ENCODE assay signal across 8 mouse cellular contexts in the genomic region with DNA sequence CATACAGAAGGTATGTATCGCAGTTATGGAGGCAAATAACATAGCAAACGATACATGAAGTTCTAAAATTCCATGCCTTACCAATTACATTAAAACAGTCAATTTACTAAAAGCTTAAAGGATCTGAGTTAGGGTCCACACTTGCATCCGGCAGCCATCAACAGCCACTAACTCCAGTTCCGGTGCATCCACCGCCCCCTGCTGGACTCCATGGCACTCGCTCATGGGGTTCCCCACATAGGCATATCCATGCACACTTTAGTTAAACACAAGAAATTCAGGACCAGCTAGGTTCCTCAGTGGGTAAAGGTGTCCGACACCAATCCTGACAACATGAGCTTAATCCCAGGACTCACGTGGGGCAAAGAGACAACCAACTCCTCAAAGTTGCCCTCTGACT. TPM values are rescaled to one million over a fixed set of nuclear protein-coding genes. Genes with fewer than 3 reads are reported as not detected.
A peak's percentile ranks its signal among the peaks of the same experiment; 100 is the strongest.
DNase-seq lines count a peak whose midpoint lies in the region; ATAC-seq and TF ChIP-seq lines count a peak whose summit lies in the region.

No protein-coding gene starts in this region.

- CTCF ChIA-PET in Patski (lab: Charles Lee) = interaction anchor here (0.6 to 1.6 kb wide), 4 partner anchors 9 to 278 kb away, joined by 3 to 7 read pairs (median 3); no protein-coding TSS in a partner anchor

- no peak overlapping the region for H3K27ac ChIP-seq in kidney, embryonic 16.5 days (ENCODE audit: low read length)
- no peak overlapping the region for H3K27ac ChIP-seq in embryonic facial prominence, embryonic 14.5 days (replicated peaks; ENCODE audit: low read depth, low read length)

- no peak overlapping the region for H3K4me2 ChIP-seq in kidney, embryonic 16.5 days (replicated peaks; ENCODE audit: low read depth, low read length)
- H3K4me2 ChIP-seq in embryonic facial prominence, embryonic 14.5 days (ENCODE audit: low read depth, low read length) = no peak overlapping the region

- H3K36me3 ChIP-seq in kidney, embryonic 16.5 days (ENCODE audit: insufficient read depth, low read length) = peaks cover 11% of the 10 kb centered on the region
- H3K36me3 ChIP-seq in embryonic facial prominence, embryonic 14.5 days (ENCODE audit: control insufficient read depth, insufficient read depth, low read length) = peaks cover 21% of the 10 kb centered on the region

- H3K27me3 ChIP-seq in kidney, embryonic 16.5 days (ENCODE audit: insufficient read depth, low read length) = no peaks in the 10 kb centered on the region
- H3K27me3 ChIP-seq in Patski = no peaks in the 10 kb centered on the region
- H3K27me3 ChIP-seq in embryonic facial prominence, embryonic 14.5 days (replicated peaks; ENCODE audit: control insufficient read depth, insufficient read depth, low read length) = no peaks in the 10 kb centered on the region

- H3K9ac ChIP-seq in kidney, embryonic 16.5 days (replicated peaks; ENCODE audit: low read length) = no peak overlapping the region
- H3K9ac ChIP-seq in embryonic facial prominence, embryonic 14.5 days (ENCODE audit: low read depth, low read length) = no peak overlapping the region

- H3K9me3 ChIP-seq in kidney, embryonic 16.5 days (ENCODE audit: low read length) = no peaks in the 10 kb centered on the region
- H3K9me3 ChIP-seq in embryonic facial prominence, embryonic 14.5 days (ENCODE audit: control insufficient read depth, low read length) = no peaks in the 10 kb centered on the region

- POLR2A ChIA-PET in Patski (lab: Charles Lee) = no interaction called here

- peak; percentile 36 for DNase-seq in kidney, adult 11 months
- peak; percentile 30 for DNase-seq in CD4-positive helper T cell, adult 2 months (ENCODE audit: low read depth, low spot score)
- DNase-seq in Patski (ENCODE audit: low read depth, low spot score) = no peak
- DNase-seq in embryonic facial prominence, embryonic 14.5 days (ENCODE audit: low spot score) = peak; percentile 33
- DNase-seq in kidney, postnatal 10 days = peak; percentile 80
- DNase-seq in natural killer cell, adult 2 months (ENCODE audit: low spot score in 2 of 2) = peak; percentile 16 to 49
- DNase-seq in c-Kit-positive CD71-positive TER-119-positive erythroid progenitor cells, embryonic 14.5 days (ENCODE audit: low spot score) = no peak

- ATAC-seq in kidney, embryonic 16.5 days (ENCODE audit: low FRiP score, low TSS enrichment) = no peak
- ATAC-seq in Patski = no peak
- ATAC-seq in embryonic facial prominence, embryonic 14.5 days (ENCODE audit: low read depth) = no peak

- TF ChIP-seq CTCF in Patski (IDR thresholded peaks at IDR 0.05) = peak; percentile 78

- in situ Hi-C loops in Patski (cut with MboI; ENCODE audit: low pct_unique_long_range_greater_than_20kb) = loop anchor here (10.0 kb wide), 1 partner anchor 246 kb away; no protein-coding TSS in a partner anchor

- no peak overlapping the region for H3K4me3 ChIP-seq in kidney, embryonic 16.5 days (ENCODE audit: low read length)
- H3K4me3 ChIP-seq in embryonic facial prominence, embryonic 14.5 days (ENCODE audit: low read depth, low read length) = no peak overlapping the region

- WGBS in kidney, embryonic 16.5 days = 60% methylated on average over 8 of the region's 8 CpGs
- WGBS in embryonic facial prominence, embryonic 14.5 days = 54% methylated on average over 8 of the region's 8 CpGs

- H3K4me1 ChIP-seq in kidney, embryonic 16.5 days (ENCODE audit: insufficient read depth, low read length) = no peaks in the 10 kb centered on the region
- H3K4me1 ChIP-seq in embryonic facial prominence, embryonic 14.5 days (ENCODE audit: control insufficient read depth, insufficient read depth, low read length) = no peaks in the 10 kb centered on the region

RNA-seq across cellular contexts. Expression of a gene that starts 9.0 kb away (rescaled TPM):
- 51.1 and 57.7 TPM in 2 replicates for polyA plus RNA-seq in kidney, embryonic 16.5 days (2015; fragmentation: Nextera tagmentation; extraction: Ambion mirVana)
- polyA plus RNA-seq in Patski (2021) = 38.1 TPM
- polyA plus RNA-seq in embryonic facial prominence, embryonic 14.5 days (2014; fragmentation: Nextera tagmentation; extraction: Ambion mirVana) = 44.1 and 48.4 TPM in 2 replicates

RNA-seq across cellular contexts. Expression of a gene that starts 9.0 kb away (rescaled TPM):
- polyA plus RNA-seq in kidney, embryonic 16.5 days (2015; fragmentation: Nextera tagmentation; extraction: Ambion mirVana) = 64.6 and 71.3 TPM in 2 replicates
- polyA plus RNA-seq in Patski (2021) = 63.3 TPM
- polyA plus RNA-seq in embryonic facial prominence, embryonic 14.5 days (2014; fragmentation: Nextera tagmentation; extraction: Ambion mirVana) = 65.7 and 76.5 TPM in 2 replicates

Comparison
In these comparisons a context has a peak if more than half of its experiments do, and no peak if none do; other contexts are left out.
1. DNase-seq: peak in kidney, adult 11 months (single experiment), CD4-positive helper T cell, adult 2 months (single experiment), embryonic facial prominence, embryonic 14.5 days (single experiment), kidney, postnatal 10 days (single experiment) and natural killer cell, adult 2 months (2 of 2); none in Patski (single experiment) and c-Kit-positive CD71-positive TER-119-positive erythroid progenitor cells, embryonic 14.5 days (single experiment).